Mouse (Mus musculus) intestine, embryonic 15.5 days (tissue): ENCODE data around the gene 4930558K02Rik. TPM values are rescaled to one million over a fixed set of nuclear protein-coding genes. Genes with fewer than 3 reads are reported as not detected.

ENCODE experiments used
- ATAC-seq: fragments of 200-750 bp; cut with Nextera tagmentation; 2 replicates; pipeline ENCODE4 v1.8.0; 2017; ENCODE audit warnings: moderate TSS enrichment, moderate library complexity
- H3K27ac ChIP-seq: fragments of 300-500 bp; sonication (generic); 2 replicates; pipeline ENCODE4 v1.5.1; 2015; ENCODE audit warnings: mild to moderate bottlenecking, inconsistent platforms
- H3K27me3 ChIP-seq: fragments of 300-500 bp; sonication (generic); replicated peaks from 2 replicates; pipeline ENCODE4 v1.6.1; 2015; ENCODE audit warnings: inconsistent platforms
- H3K36me3 ChIP-seq: fragments of 300-500 bp; sonication (generic); 2 replicates; pipeline ENCODE4 v1.6.1; 2015; ENCODE audit warnings: inconsistent platforms
- H3K4me1 ChIP-seq: fragments of 300-500 bp; sonication (generic); replicated peaks from 2 replicates; pipeline ENCODE4 v1.6.1; 2015; ENCODE audit warnings: inconsistent platforms
- H3K4me2 ChIP-seq: fragments of 300-500 bp; sonication (generic); replicated peaks from 2 replicates; pipeline ENCODE4 v1.6.1; 2015; ENCODE audit warnings: mild to moderate bottlenecking, inconsistent platforms
- H3K4me3 ChIP-seq: fragments of 300-500 bp; sonication (generic); replicated peaks from 2 replicates; pipeline ENCODE4 v1.5.1; 2015; ENCODE audit warnings: inconsistent platforms
- H3K9ac ChIP-seq: fragments of 300-500 bp; sonication (generic); 2 replicates; pipeline ENCODE4 v1.6.1; 2015; ENCODE audit warnings: inconsistent platforms
- H3K9me3 ChIP-seq: fragments of 300-500 bp; sonication (generic); 2 replicates; pipeline ENCODE4 v1.6.1; 2016; ENCODE audit warnings: inconsistent platforms
- WGBS: fragments of 180-500 bp; shearing (Covaris S2); methylation state at CpG from one replicate; pipeline ENCODE4 v1.1.7; 2015; 5-methylcytosine and 5-hydroxymethylcytosine counted together
- polyA plus RNA-seq: library from polyadenylated mRNA; unstranded; fragments of >200 nt; fragmentation: Nextera tagmentation; extraction: Ambion mirVana; gene quantifications from 2 replicates; pipeline ENCODE4 v1.2.1, GENCODE M21; 2015

Gene 4930558K02Rik
- polyA plus RNA-seq, 1 experiment from 2014 or later = not detected

- Histone ChIP-seq H3K27me3 (no peaks in the 10 kb centered on the region), H3K9me3 (no peaks in the 10 kb centered on the region), H3K4me2 (no peak overlapping the region), H3K4me1 (peaks cover 7% of the 10 kb centered on the region), H3K4me3 (no peak overlapping the region), H3K9ac (no peak overlapping the region), H3K27ac (no peak overlapping the region), H3K36me3 (peaks cover 4% of the 10 kb centered on the region; the same call in 1 of the 2 replicates)
- WGBS = 46% methylated on average over 2 of the region's 2 CpGs
- no peak for ATAC-seq
These were observed 11.5 kb downstream of the 4930558K02Rik start for GRCm38 (mm10) chr1:161967936-161968335.

- Histone ChIP-seq H3K9me3 (no peaks in the 10 kb centered on the region), H3K4me2 (no peak overlapping the region), H3K27ac (no peak overlapping the region), H3K27me3 (no peaks in the 10 kb centered on the region), H3K36me3 (no peaks in the 10 kb centered on the region), H3K9ac (no peak overlapping the region), H3K4me3 (no peak overlapping the region), H3K4me1 (no peaks in the 10 kb centered on the region)
- peak; percentile 63; the same call in 1 of the 2 replicates for ATAC-seq
- 51% methylated on average over 3 of the region's 3 CpGs for WGBS
These were observed 16.7 kb downstream of the 4930558K02Rik start for GRCm38 (mm10) chr1:161962465-161963377.

DNA sequence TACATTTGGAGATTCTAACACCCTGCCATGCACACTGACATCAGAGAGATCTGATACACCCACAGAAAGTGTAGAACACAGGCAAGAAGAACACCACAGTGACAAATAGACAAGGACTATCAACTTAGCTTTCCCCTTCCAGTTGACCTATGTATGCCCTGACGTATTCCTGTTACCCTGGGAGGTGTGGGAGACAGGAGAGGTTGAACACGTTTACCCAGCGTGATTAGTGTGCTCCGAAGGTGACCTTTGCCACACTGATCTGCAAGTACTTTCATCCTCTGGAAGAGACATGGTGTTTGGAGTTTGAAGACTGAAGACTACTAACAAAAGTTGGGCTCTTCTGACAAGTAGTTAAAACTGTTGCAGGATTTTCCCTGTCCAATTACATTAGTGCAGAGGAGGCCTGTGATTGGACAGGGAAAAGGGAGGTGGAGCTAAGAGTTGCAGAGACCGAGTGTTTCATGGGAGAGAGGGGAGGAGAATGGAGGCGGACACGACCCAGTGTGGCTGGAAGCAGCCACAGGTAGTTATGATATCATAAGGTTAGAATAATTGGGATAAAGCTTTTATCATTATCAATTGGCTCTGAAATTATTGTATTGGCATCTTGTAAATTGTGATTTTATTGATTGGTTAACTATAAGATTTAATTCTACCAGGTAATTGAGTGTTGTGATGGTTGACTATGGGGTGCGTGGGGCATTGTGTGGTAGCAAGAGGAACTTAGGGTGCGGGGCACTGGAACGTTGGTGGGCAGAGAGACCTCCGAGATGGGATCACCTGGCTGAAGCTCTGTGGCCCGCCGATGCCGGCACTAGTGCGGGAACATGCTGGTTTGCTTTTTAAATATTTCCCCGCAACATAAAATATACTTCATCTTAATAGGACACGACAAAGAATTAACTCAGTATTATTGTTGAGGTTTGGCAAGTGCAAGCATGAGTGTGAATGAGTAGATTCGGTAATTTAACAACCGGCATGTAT, 21.2 kb downstream of the 4930558K02Rik start:
- Histone ChIP-seq H3K4me2 (no peak overlapping the region), H3K27ac (no peak overlapping the region), H3K36me3 (no peaks in the 10 kb centered on the region), H3K4me1 (no peaks in the 10 kb centered on the region), H3K9ac (no peak overlapping the region), H3K4me3 (no peak overlapping the region), H3K27me3 (no peaks in the 10 kb centered on the region), H3K9me3 (no peaks in the 10 kb centered on the region)
- WGBS = 74% methylated on average over 19 of the region's 19 CpGs
- ATAC-seq = no peak

DNA sequence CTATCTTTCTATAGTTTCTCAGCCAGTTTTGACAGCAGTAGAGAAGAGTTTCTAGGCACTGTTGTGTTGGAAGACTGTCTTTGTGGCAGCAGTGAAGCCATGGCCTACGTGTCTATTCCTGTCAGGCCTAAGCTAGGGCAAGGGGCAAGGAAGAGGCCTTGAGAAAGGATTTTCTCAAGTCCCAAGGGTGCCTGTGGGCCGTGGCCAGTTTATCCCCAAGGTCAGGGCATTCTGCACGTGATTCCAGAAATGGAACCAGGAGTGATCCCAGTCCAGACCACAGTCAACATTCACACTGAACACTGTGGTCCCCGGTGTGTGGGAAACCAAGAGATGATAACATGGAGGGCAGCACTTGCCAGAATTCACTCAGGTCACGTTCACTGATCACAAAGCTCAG, 23.6 kb downstream of the 4930558K02Rik start:
- H3K4me1 ChIP-seq = no peaks in the 10 kb centered on the region
- no peak overlapping the region for H3K9ac ChIP-seq
- no peaks in the 10 kb centered on the region for H3K27me3 ChIP-seq
- H3K36me3 ChIP-seq = no peaks in the 10 kb centered on the region
- H3K4me2 ChIP-seq = no peak overlapping the region
- no peak for ATAC-seq
- no peak overlapping the region for H3K27ac ChIP-seq
- no peak overlapping the region for H3K4me3 ChIP-seq
- H3K9me3 ChIP-seq = no peaks in the 10 kb centered on the region
- 74% methylated on average over 5 of the region's 5 CpGs for WGBS

DNA sequence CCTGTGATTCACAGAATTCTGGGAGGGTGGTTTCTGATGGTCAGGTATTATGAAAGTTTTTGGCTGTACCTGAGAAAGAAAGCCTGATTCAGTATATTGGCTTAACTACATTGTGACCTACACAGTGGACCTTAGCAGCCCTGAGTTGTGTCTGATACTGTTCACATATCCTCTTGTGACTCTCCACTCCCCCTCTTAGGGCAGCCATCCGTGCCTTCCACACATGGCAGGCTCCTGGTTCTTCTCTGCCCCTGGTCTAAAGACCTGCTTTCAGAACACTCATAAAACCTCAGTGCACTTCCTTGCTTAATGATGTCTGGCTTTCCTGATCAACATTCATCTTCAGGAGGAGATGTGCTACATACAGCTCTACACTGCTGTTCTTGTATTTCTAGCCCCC, 26.8 kb downstream of the 4930558K02Rik start:
- ATAC-seq = no peak
- Histone ChIP-seq H3K4me3 (no peak overlapping the region), H3K4me2 (no peak overlapping the region), H3K9ac (no peak overlapping the region), H3K27ac (no peak overlapping the region), H3K27me3 (no peaks in the 10 kb centered on the region), H3K36me3 (no peaks in the 10 kb centered on the region), H3K9me3 (no peaks in the 10 kb centered on the region), H3K4me1 (no peaks in the 10 kb centered on the region)
- WGBS = 35% methylated on average over 1 of the region's 1 CpGs

DNA sequence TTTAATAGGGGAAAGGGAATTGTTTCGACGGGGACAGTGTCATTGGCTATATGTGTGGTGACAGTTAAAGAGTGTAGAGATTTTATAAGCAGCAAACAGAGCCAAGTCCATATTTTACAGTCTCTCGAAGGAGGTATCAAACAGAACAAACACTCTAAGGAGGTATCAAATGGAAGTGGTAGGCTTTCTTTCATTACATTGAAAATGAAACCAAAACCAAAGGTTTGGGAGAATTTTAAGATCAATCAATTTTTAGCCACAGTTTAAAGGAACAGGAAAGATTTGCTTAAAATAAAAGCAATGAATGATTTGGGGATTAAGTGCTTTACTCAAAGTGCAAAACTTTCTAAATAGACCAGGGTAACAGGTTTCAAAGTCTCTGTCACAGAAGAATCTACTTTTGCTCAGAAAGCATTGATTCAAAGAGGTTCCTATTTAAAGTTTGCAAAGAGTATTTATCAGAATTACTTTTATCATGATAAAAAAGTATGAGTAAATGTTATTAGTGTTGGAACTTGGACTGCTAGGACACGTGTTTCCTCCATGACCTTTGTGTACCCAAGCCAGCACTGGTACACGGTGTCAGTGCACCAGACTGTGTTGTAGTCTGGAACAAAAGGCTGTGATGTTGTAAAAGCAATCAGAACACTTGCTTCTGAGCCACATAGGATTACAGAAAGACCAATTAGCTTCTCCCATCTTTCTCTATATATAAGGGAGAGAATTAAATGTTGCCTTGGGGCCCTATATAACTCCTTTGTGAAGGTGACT, 28.2 kb downstream of the 4930558K02Rik start:
- ATAC-seq = peak; percentile 84
- Histone ChIP-seq H3K4me3 (no peak overlapping the region), H3K4me1 (no peaks in the 10 kb centered on the region), H3K9me3 (no peaks in the 10 kb centered on the region), H3K9ac (no peak overlapping the region), H3K4me2 (no peak overlapping the region), H3K27ac (no peak overlapping the region), H3K27me3 (no peaks in the 10 kb centered on the region), H3K36me3 (no peaks in the 10 kb centered on the region)
- WGBS = 68% methylated on average over 5 of the region's 5 CpGs

DNA sequence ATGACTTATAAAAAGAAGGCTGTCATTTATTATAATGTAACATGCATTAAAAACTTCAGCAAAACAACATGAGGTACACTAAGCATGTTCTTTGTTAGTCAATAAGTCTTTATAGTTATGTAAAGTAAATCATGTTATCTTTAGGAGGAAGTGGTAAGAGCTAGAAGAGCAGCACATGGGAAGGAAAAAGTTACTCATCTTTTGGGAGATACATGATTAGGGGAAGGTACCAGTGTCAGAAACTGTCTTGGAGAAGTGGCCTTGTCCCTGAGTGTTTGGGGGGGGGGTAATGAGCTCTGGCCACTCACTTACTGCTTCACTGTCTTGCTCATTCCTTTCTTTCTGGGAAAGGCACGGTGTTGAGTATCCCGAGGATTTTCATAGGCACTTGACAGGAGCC, 37.4 kb downstream of the 4930558K02Rik start:
- H3K27ac ChIP-seq = no peak overlapping the region
- WGBS = 79% methylated on average over 2 of the region's 2 CpGs
- no peak overlapping the region for H3K4me2 ChIP-seq
- no peak for ATAC-seq
- no peaks in the 10 kb centered on the region for H3K27me3 ChIP-seq
- H3K9me3 ChIP-seq = no peaks in the 10 kb centered on the region
- H3K4me1 ChIP-seq = no peaks in the 10 kb centered on the region
- no peak overlapping the region for H3K9ac ChIP-seq
- H3K36me3 ChIP-seq = no peaks in the 10 kb centered on the region
- H3K4me3 ChIP-seq = no peak overlapping the region

- 83% methylated on average over 4 of the region's 4 CpGs for WGBS
- no peak for ATAC-seq
- H3K9me3 ChIP-seq = no peaks in the 10 kb centered on the region
These were observed 47.1 kb downstream of the 4930558K02Rik start for GRCm38 (mm10) chr1:161932286-161932685.

DNA sequence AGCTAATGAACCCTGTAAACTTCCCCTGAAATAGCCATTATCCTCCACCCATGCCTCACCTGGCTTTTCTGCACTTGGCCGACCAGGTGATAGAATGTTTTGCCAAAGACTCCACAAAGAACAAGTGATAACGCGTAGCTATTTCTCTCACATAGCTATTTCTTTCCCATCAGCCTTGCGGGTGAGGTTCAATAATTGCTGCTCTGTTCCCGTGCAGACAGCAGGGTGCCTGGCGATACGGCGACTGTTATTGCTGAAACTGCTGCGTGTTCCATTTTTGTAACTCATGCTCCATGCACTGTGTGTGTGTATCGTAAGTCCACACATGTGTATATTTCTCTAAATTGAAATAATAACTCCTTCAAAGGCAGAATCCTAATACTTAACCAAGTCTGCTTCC, 47.6 kb downstream of the 4930558K02Rik start:
- H3K36me3 ChIP-seq = no peaks in the 10 kb centered on the region
- H3K9me3 ChIP-seq = no peaks in the 10 kb centered on the region
- no peak overlapping the region for H3K4me2 ChIP-seq
- H3K4me3 ChIP-seq = no peak overlapping the region
- no peaks in the 10 kb centered on the region for H3K27me3 ChIP-seq
- no peak overlapping the region for H3K9ac ChIP-seq
- no peak overlapping the region for H3K27ac ChIP-seq
- WGBS = 83% methylated on average over 10 of the region's 10 CpGs
- no peaks in the 10 kb centered on the region for H3K4me1 ChIP-seq
- no peak for ATAC-seq

More at GRCm38 (mm10) chr1:161932286-161932685, 47.1 kb downstream of the 4930558K02Rik start:
- Histone ChIP-seq H3K4me3 (no peak overlapping the region), H3K9ac (no peak overlapping the region), H3K4me1 (no peaks in the 10 kb centered on the region), H3K36me3 (no peaks in the 10 kb centered on the region), H3K27me3 (no peaks in the 10 kb centered on the region), H3K4me2 (no peak overlapping the region), H3K27ac (no peak overlapping the region)

DNA sequence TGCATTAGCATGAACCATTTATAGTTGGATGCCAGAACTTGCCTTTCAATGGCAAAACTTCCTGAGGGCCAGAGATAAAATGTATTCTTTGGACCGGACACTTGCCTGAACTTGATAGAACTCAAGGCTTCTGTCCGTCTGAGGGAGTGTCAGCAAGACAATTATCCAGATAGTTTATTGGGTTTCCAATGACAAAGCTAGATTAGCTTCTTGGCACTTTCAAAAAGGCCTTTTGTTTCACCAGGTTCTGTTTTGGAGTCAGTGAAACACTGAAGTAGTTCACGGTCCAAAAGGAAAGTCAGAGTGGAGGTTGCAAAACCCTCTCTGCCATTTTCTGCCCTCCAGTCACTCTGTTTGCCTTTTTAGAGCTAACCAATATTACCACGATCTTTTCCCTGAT, 48.1 kb downstream of the 4930558K02Rik start:
- no peak for ATAC-seq
- no peak overlapping the region for H3K4me3 ChIP-seq
- no peaks in the 10 kb centered on the region for H3K27me3 ChIP-seq
- no peak overlapping the region for H3K4me2 ChIP-seq
- H3K36me3 ChIP-seq = no peaks in the 10 kb centered on the region
- 76% methylated on average over 4 of the region's 4 CpGs for WGBS
- H3K27ac ChIP-seq = no peak overlapping the region
- no peaks in the 10 kb centered on the region for H3K4me1 ChIP-seq
- H3K9ac ChIP-seq = no peak overlapping the region
- H3K9me3 ChIP-seq = no peaks in the 10 kb centered on the region

DNA sequence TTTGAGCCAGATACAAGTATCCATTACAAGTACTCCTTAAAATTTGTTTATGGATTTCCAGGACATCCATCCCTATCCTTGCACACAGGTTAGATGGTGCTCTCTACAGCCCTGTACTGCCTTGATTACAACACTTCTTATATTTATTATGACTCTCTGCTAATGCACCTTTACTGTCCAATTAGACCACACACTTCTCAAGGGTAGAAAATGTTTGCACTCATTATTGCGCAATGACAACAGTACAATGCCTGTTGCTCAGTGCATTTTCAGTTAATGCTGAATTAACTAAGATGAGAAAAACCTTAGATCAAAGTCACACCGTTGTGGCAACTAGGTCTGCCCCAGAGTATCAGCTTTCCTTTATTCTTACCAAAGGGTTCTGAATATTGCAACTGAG, 51.5 kb downstream of the 4930558K02Rik start:
- H3K4me1 ChIP-seq = no peaks in the 10 kb centered on the region
- H3K9me3 ChIP-seq = no peaks in the 10 kb centered on the region
- H3K36me3 ChIP-seq = no peaks in the 10 kb centered on the region
- ATAC-seq = no peak
- H3K4me2 ChIP-seq = no peak overlapping the region
- H3K27ac ChIP-seq = no peak overlapping the region
- H3K27me3 ChIP-seq = no peaks in the 10 kb centered on the region
- no peak overlapping the region for H3K9ac ChIP-seq
- WGBS = 81% methylated on average over 2 of the region's 2 CpGs
- H3K4me3 ChIP-seq = no peak overlapping the region
